Mouse (Mus musculus) myocyte (in vitro differentiated cells): Measurements from ENCODE around the gene Fhit.

Experiments used
- CEBPB ChIP-seq: IDR thresholded peaks from 2 replicates; pipeline ENCODE4 v1.6.1; 2011; ENCODE audit warnings: mild to moderate bottlenecking, moderate library complexity; ENCODE audit not compliant: poor library complexity, insufficient read depth, severe bottlenecking
- POLR2A ChIP-seq: IDR thresholded peaks from one replicate; pipeline ENCODE4 v1.6.1; 2011; ENCODE audit warnings: low read depth, mild to moderate bottlenecking, control low read depth, moderate library complexity; ENCODE audit not compliant: insufficient read length
- USF1 ChIP-seq: IDR thresholded peaks from one replicate; pipeline ENCODE4 v1.6.1; 2011; ENCODE audit warnings: low read depth, mild to moderate bottlenecking, control low read depth, moderate library complexity

DNA sequence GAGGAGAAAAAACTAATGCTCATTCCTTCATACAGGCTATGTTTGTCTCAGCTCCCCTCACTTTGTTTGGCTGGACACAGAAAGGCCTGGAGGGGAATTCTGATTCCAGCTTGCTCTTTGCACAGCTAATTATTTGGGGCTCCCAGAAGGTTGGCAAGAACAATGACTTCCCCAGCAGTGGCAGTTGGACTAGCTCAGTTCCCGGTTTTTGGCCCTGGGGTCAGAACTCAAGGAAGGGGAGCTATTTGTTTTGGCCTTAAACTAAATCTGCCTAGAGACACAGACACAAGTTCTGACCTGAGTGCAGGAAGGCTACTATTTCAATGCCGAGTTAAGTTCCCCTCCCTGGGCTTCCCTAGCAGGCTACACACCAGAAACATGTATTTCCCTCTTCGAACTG is 506.0 kb downstream of the Fhit start:
- no peak for TF ChIP-seq POLR2A
- no peak for TF ChIP-seq CEBPB
- no peak for TF ChIP-seq USF1
